Mouse (Mus musculus) cortical plate, adult 2 months (tissue): Measurements from ENCODE around the gene Dysf. TPM values are rescaled to one million over a fixed set of nuclear protein-coding genes. Genes with fewer than 3 reads are reported as not detected.

Source experiments
- H3K27ac ChIP-seq: fragments of 200-500 bp; 2 replicates; pipeline ENCODE4 v1.5.1; 2012; ENCODE audit warnings: low read length, control low read depth, inconsistent platforms; ENCODE audit not compliant: insufficient read depth
- H3K4me1 ChIP-seq: fragments of 200-500 bp; 2 replicates; pipeline ENCODE4 v1.6.1; 2011; ENCODE audit warnings: low read length; ENCODE audit not compliant: control insufficient read depth, insufficient read depth
- H3K4me3 ChIP-seq: fragments of 200-500 bp; 2 replicates; pipeline ENCODE4 v1.5.1; 2011; ENCODE audit warnings: mild to moderate bottlenecking, low read length, control low read depth; ENCODE audit not compliant: insufficient read depth
- CTCF ChIP-seq: fragments of 200-500 bp; IDR thresholded peaks from 2 replicates; pipeline ENCODE4 v1.5.1; 2011; ENCODE audit warnings: mild to moderate bottlenecking, control low read depth, low read length; ENCODE audit not compliant: insufficient read depth; ENCODE audit errors: extremely low read depth
- POLR2A ChIP-seq: fragments of 200-500 bp; IDR thresholded peaks from 2 replicates; pipeline ENCODE4 v1.6.1; 2011; ENCODE audit warnings: mild to moderate bottlenecking, low read length, control low read depth; ENCODE audit not compliant: insufficient read depth; ENCODE audit errors: extremely low read depth
- polyA plus RNA-seq: library from polyadenylated mRNA; depleted of rRNA; stranded (reverse); fragments of >200 nt; gene quantifications from 2 replicates; pipeline ENCODE4 v1.2.3, GENCODE M21; 2012

Gene Dysf
- polyA plus RNA-seq, 1 experiment = 3.7 TPM

DNA sequence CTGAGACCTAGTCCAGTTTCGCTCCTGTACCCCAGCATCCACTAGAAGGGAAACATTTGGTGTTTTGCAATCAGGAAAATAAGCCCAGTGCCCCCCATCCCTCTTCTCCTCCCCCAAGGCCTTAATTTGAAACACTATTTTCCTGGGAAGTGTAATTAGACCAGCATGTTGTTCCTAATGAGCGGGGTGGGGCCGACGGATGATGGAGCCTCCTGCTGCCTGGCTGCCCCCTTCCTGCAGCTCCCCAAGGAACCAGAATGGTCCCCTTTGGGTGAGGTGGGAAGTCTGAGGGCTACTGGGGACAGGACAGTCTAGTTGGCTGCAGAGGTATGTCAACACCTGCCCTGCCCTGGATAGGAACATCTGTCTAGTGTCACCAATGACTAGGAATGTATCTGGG is 136.0 kb downstream of the Dysf start:
- Histone ChIP-seq H3K4me1 (no peaks in the 10 kb centered on the region), H3K4me3 (no peak overlapping the region), H3K27ac (no peak overlapping the region)
- no peak for TF ChIP-seq POLR2A
- no peak for TF ChIP-seq CTCF

DNA sequence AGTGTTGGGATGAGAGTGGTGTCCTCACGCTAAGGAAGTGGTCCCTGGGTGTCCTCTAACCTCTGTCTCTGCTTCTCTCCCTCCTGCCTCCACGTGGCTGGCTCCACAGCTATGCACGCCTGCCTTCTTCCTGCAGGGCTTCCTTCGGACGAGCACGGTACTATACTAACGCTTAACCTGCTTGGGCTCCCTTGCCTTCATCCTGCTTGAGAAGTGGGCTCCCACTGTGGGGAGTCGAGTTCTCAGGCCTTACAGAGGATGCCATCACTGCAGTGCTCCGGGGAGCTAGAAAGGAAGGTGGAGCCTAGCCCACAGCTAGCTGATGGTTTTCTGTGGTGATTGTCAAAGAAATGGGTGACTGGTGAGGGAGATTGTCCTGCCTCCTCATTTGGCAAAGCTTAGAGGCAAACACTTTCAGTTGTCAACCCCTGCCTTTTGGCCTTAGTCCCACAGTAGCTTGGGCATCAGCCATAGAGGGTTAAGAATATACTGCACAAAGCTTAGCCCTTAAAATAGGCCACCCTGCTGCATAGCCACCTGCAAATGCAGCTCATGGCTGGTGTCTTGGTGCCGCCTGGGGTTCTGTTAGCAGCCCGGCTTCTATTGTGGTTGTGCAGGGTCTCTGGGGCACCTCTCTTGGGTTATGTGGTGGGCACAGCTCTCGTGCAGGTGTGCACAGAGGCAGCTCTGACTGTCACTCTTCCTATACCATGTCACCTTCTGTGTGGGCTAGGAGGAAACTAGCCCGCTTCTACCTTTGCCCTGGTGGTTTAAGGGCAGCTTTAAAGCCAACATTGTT is 139.0 kb downstream of the Dysf start:
- no peak overlapping the region for H3K27ac ChIP-seq
- H3K4me3 ChIP-seq = no peak overlapping the region
- TF ChIP-seq POLR2A (no peak), CTCF (no peak)
- no peaks in the 10 kb centered on the region for H3K4me1 ChIP-seq

DNA sequence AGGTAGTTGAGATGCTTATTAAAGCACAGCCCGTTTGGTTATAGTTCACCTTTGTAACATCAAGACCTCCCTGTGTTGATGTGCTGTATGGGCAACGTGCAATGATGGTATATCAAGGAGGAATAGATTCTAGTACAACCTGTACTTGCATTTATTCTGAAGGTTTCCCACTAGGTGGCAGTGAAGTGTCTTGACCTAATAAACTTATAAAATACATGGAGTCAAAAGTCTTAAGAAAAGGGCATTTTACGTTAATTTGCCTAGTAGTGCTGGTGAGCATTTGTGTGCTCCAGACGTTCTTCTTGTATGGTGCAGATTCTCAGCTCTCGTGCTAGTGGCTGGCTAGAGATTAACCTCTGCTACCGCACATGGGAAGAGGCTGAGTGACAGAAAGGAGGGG is 140.1 kb downstream of the Dysf start:
- Histone ChIP-seq H3K4me1 (no peaks in the 10 kb centered on the region), H3K27ac (no peak overlapping the region), H3K4me3 (no peak overlapping the region)
- TF ChIP-seq POLR2A (no peak), CTCF (no peak)

DNA sequence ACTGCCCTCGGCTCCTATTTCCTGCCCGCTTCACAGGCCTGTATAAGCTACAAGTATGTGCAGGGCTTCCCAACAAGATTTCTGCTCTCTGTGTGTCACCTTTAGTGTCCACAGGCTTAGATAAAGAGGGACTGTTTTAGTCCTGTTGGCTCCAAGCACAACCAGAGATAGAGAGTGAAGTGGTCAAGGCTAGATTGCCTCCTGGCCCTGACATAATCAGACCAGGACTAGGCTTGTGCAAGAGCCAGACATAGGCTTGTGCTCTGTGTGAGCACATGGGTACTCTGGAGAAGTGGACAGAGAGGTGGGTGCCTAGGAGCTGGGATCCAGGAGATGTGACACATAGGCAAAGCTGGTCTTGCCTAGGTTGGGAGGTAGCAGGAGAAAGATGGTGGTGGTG is 146.1 kb downstream of the Dysf start:
- H3K4me3 ChIP-seq = no peak overlapping the region
- H3K27ac ChIP-seq = no peak overlapping the region
- TF ChIP-seq CTCF = no peak
- TF ChIP-seq POLR2A = no peak
- H3K4me1 ChIP-seq = no peaks in the 10 kb centered on the region

DNA sequence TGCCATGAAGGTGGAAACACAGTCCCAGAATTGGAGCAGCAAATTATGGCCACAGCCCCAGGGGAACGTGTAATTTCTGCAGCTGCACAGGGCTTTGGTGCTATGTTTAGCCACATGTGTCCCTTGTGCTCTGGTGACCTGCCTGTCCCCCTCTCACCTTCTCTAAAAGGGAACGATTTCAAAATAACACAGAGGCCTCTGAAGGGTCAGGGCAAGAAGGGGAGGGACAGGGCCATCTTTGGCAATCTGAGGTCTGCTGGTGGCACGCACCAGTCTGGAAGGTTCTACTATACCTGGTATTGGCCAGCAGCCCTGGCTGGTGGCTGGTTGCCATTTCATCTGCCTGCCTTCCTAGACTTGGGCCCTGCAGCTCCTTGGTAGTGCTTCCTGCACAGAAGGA is 147.4 kb downstream of the Dysf start:
- TF ChIP-seq CTCF = no peak
- TF ChIP-seq POLR2A = no peak
- no peak overlapping the region for H3K4me3 ChIP-seq
- H3K27ac ChIP-seq = no peak overlapping the region
- H3K4me1 ChIP-seq = no peaks in the 10 kb centered on the region

DNA sequence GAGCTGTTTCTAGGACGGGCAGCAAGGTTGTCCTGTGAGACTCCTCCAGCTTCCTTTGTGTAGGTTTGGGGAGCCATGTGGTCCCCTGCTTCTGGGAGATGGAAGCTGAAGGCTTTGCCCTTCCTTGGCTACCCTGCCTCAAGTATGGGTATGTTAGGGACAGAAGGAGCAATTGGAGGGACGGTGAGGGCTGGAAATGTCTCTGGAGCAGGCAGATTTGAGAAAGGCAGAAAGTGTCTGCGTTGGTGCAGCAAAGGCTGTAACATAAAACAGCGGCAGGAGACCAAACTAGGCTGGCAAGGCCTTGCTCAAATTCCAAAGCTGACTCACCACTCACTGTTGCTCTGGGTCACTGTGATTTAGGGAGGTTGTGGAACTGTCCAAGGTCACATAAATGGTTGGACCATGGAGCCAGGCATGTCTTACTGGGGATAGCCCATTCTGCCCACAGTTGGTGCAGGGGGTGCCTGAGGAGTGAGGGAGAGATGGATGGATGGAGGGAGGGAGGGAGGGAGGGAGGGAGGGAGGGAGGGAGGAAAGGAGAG is 148.2 kb downstream of the Dysf start:
- Histone ChIP-seq H3K4me1 (no peaks in the 10 kb centered on the region), H3K4me3 (no peak overlapping the region), H3K27ac (no peak overlapping the region)
- TF ChIP-seq CTCF = no peak
- no peak for TF ChIP-seq POLR2A

DNA sequence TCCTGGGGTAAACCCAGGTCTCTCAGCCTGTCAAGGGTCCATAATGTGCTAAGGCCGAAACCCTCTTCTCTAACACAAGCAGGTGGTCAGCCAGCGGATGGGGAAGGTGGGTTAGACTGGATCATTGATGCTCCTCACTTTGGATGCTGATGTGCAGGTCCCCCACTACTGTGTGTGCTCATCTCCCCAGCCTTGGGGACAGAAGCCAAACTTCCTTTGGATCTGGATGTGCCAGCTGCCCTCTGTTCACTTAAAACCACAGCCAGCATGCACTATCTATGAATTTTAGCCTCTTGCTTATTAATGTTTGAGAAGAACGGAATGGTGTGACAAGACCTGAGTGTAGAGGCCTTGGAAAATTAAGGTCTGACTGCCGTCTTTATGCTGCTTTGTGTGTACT is 150.7 kb downstream of the Dysf start:
- Histone ChIP-seq H3K4me3 (no peak overlapping the region), H3K27ac (no peak overlapping the region), H3K4me1 (no peaks in the 10 kb centered on the region)
- TF ChIP-seq POLR2A = no peak
- TF ChIP-seq CTCF = no peak

DNA sequence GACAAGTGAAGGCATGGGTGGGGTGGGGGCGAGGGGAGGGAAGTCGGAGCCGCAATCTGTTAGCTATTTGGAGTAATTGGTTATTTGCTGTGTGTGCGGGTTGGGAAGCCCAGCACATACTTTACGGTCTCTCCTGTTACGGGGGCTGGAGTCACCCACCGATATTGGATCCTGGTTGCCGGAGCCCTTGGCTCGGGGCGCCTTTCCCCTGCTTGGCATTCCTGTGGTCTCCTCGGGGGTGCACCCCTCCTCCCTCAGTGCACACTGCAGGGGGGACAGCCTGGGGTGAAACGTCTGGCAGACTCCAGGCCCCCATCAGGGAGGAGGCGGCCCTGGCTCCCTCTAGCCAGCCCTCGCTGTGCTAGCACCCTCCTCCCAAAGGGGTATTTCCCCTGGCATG is 159.2 kb downstream of the Dysf start:
- Histone ChIP-seq H3K4me1 (no peaks in the 10 kb centered on the region), H3K4me3 (no peak overlapping the region), H3K27ac (no peak overlapping the region)
- TF ChIP-seq CTCF = no peak
- TF ChIP-seq POLR2A = no peak

DNA sequence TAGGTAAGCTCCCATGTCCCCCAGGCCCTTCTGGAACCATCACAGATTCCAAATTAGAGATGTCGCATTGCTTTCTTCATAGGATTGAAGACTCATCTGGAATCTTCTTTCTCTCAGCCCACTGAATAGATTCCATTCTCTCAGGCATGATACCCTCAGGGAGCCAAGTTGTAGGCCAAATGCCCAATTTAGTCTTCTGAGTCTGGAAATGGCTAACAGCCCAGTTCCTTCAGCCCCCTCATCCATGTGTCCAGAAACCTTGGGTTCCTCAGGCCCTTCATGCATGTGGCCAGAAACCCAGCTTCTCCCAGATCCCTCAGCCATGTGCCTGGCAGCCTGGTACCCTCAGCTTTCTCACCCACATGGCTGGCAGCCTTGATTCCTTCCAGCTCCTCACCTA is 160.2 kb downstream of the Dysf start:
- no peaks in the 10 kb centered on the region for H3K4me1 ChIP-seq
- TF ChIP-seq CTCF = no peak
- TF ChIP-seq POLR2A = no peak

DNA sequence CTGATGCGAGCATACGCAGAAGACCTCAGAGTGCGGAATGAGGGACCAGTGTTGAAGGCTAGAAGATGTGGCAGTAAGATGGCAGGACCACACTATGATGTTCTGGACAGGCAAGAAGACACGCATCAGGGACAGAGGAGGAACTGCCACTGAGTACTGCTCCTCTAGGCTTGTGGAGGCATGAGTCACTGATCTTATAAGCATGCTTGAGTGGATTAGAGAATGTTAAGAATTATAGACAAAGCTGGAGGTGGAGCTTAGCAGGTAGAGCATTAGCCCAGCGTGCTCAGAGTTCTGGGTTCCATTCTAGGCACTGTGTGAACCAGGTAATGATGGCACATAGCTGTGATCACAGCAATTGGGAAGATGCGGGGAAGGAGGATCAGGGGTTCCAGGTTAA is 165.2 kb downstream of the Dysf start:
- Histone ChIP-seq H3K4me1 (no peaks in the 10 kb centered on the region), H3K27ac (no peak overlapping the region), H3K4me3 (no peak overlapping the region)
- TF ChIP-seq POLR2A (no peak), CTCF (no peak)

More for the DNA sequence above, 160.2 kb downstream of the Dysf start:
- H3K27ac ChIP-seq = no peak overlapping the region
- no peak overlapping the region for H3K4me3 ChIP-seq
